Mouse (Mus musculus) cortical plate, adult 2 months (tissue): Measurements from ENCODE around the gene Nr1h2. TPM values are rescaled to one million over a fixed set of nuclear protein-coding genes. Genes with fewer than 3 reads are reported as not detected.

ENCODE experiments used
- H3K27ac ChIP-seq: fragments of 200-500 bp; 2 replicates; pipeline ENCODE4 v1.5.1; 2012; ENCODE audit warnings: low read length, control low read depth, inconsistent platforms; ENCODE audit not compliant: insufficient read depth
- H3K4me1 ChIP-seq: fragments of 200-500 bp; 2 replicates; pipeline ENCODE4 v1.6.1; 2011; ENCODE audit warnings: low read length; ENCODE audit not compliant: control insufficient read depth, insufficient read depth
- H3K4me3 ChIP-seq: fragments of 200-500 bp; 2 replicates; pipeline ENCODE4 v1.5.1; 2011; ENCODE audit warnings: mild to moderate bottlenecking, low read length, control low read depth; ENCODE audit not compliant: insufficient read depth
- CTCF ChIP-seq: fragments of 200-500 bp; IDR thresholded peaks from 2 replicates; pipeline ENCODE4 v1.5.1; 2011; ENCODE audit warnings: mild to moderate bottlenecking, control low read depth, low read length; ENCODE audit not compliant: insufficient read depth; ENCODE audit errors: extremely low read depth
- POLR2A ChIP-seq: fragments of 200-500 bp; IDR thresholded peaks from 2 replicates; pipeline ENCODE4 v1.6.1; 2011; ENCODE audit warnings: mild to moderate bottlenecking, low read length, control low read depth; ENCODE audit not compliant: insufficient read depth; ENCODE audit errors: extremely low read depth
- polyA plus RNA-seq: library from polyadenylated mRNA; depleted of rRNA; stranded (reverse); fragments of >200 nt; gene quantifications from 2 replicates; pipeline ENCODE4 v1.2.3, GENCODE M21; 2012

Gene Nr1h2
- polyA plus RNA-seq, 1 experiment: 89.6 TPM

DNA sequence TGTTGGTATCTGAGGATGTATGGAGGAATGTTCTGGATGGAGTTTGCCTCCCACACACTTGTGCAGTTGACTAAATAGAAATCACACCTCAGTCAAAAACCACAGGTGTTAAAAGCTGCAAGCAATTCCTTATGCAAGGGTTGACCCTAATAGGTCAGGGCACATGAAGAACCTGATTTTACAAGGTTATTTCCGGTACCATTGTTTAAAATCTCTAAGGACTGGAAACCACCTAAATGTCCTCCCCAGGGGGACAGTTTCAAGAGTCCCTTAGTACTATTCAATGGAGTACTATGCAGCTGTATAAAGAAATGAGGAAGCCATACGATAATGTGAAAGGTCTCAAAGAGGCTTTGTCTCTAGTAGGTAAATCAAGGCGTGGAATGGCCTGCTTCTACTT, 7.5 kb downstream of the Nr1h2 start:
- TF ChIP-seq POLR2A: no peak
- TF ChIP-seq CTCF: no peak
- Histone ChIP-seq H3K27ac (no peak overlapping the region), H3K4me1 (no peaks in the 10 kb centered on the region), H3K4me3 (no peak overlapping the region)

DNA sequence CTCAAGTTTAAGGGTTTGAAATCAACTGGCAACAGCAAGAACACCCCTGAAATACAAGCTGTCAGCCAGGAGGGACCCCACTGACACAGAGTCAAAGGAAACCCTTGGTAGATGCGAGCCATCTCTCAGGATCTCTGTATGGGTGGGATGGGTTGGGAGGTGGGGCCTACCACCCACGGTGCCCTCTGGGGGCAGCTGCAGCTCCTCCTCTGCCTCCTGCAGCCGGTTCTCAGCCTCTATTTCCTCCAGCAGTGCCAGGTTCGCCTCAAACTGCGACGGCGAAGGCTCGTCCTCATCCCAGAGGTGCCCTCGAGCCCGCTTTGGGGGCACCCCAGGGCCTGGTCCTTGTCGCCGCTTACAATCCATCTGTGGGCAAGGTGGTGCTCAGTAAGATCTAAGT, 10.7 kb downstream of the Nr1h2 start:
- Histone ChIP-seq H3K27ac (no peak overlapping the region), H3K4me1 (no peaks in the 10 kb centered on the region), H3K4me3 (no peak overlapping the region)
- TF ChIP-seq CTCF (no peak), POLR2A (no peak)

DNA sequence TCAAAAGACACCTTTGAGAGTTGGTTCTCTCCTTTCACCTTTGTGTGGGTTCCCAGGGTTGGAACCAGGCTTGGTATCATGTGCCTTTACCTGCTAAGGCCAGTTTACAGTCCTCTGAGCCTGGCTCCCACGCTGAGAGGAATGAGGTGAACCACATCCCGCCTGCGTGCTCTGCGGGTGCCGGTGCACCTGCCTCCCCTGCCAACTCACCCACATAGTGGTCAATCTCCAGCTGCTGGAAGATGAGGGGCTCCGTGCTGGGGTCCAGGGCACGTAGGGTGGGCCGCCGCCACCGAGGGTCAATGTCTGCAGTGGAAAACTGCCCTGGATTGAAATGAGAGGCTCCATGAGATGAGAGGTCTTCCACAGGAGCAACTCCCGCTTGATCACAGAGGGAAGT, 11.2 kb downstream of the Nr1h2 start:
- Histone ChIP-seq H3K4me1 (no peaks in the 10 kb centered on the region), H3K27ac (no peak overlapping the region), H3K4me3 (no peak overlapping the region)
- TF ChIP-seq CTCF (no peak), POLR2A (no peak)

DNA sequence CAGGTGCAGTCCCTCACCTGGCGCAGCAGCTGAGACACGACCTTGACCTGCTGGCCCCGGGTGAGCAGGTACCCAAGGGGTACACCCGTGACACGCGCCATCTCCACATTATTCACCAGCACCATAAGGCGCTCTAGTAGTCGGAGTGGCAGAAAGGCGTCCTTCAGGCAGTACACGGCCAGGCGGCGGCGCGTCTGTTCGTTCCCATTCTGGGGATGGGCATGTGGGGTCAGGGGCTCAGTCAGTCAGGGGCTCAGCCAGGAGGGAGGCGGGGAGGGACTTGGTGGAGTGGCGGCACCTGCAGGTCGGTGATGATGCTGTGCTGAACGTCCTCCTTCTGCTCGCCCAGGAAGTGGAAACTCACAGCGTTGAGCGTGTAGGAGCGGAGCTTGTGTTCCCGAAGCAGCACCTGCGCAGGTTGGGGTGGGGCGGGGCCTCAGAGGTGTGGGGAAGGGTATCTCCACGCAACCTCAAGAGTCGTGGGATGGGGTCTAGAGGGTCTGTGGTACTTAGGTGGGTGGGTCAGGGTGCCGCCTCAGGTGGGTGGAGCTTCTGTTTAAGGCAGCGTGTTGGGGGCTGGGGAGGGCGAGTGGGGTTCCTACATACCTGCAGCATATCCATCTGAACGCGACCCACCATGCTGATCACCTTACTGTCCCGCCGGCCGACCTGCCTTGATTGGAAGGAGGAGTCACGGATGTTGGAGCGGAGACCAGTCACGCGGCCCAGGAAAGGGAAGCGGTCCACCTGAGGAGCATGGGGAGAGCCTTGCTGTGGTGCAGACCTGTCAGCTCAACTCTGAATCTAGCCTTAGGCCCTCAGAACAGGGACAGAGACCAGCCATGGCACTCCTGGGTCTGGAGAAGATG, 14.8 kb downstream of the Nr1h2 start:
- Histone ChIP-seq H3K4me1 (peaks cover 3% of the 10 kb centered on the region), H3K4me3 (no peak overlapping the region), H3K27ac (no peak overlapping the region)
- TF ChIP-seq CTCF (no peak), POLR2A (no peak)

DNA sequence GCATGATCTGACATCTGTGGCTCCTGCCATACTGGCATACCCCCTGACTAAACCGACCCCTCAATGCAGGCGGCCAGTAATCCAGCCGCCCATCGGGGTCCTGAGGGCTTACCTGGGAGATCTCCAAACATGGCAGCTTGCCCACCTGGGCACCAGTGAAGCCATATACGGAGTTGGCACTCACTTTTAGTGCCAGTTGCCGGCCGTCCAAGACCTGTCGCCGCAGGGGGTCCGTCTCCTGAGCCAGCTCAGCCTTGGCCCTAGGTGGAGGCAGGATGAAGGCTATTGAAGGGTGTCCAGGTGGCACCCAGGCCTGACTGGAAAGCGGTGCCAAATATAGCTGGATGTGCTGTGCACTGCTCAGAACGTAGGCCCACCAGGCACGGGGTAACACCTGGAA, 16.3 kb downstream of the Nr1h2 start:
- Histone ChIP-seq H3K4me1 (peaks cover 3% of the 10 kb centered on the region), H3K4me3 (no peak overlapping the region), H3K27ac (no peak overlapping the region)
- TF ChIP-seq POLR2A (no peak), CTCF (no peak)

DNA sequence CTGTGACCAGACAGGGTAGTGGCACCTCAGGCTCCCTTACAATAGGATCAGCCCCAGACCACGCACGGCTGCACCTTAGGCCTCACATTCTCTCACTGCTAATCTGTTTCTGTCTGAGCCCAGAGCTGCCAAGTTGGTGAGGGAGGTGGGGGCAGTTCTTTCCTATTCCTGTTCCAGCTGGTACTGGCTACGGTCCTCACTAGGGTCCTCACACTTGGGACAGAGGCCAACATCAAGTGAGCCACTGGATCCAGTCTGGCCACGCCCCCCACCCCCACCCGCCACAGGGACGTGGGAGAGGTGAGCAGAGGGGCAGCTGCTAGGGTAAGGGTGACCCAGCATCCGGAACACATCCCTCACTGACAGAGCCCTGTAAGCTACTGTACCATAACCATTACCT, 16.7 kb downstream of the Nr1h2 start:
- TF ChIP-seq CTCF: no peak
- no peak for TF ChIP-seq POLR2A
- no peak overlapping the region for H3K27ac ChIP-seq
- peaks cover 3% of the 10 kb centered on the region for H3K4me1 ChIP-seq
- H3K4me3 ChIP-seq: no peak overlapping the region

DNA sequence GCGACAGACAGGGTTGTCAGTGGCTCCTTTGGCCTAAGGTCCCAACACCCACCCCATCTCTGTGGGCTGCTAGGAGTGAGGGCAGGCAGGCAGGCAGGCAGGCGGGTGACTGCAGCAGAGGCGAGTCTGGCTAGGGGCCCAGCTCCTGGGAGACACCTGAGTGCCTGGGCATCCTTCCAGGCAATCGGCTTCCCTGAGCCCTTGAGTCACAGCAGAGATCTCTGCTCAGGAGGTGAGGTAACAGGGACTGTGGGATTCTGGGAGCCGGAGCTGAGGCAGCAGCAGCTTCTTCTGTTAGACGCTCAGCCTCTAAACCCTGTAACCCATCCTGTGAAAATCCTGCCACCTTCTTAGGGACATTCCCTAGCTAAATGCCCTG, 17.2 kb downstream of the Nr1h2 start:
- no peak for TF ChIP-seq CTCF
- no peak for TF ChIP-seq POLR2A
- H3K4me3 ChIP-seq: no peak overlapping the region
- H3K4me1 ChIP-seq: peaks cover 3% of the 10 kb centered on the region
- no peak overlapping the region for H3K27ac ChIP-seq

DNA sequence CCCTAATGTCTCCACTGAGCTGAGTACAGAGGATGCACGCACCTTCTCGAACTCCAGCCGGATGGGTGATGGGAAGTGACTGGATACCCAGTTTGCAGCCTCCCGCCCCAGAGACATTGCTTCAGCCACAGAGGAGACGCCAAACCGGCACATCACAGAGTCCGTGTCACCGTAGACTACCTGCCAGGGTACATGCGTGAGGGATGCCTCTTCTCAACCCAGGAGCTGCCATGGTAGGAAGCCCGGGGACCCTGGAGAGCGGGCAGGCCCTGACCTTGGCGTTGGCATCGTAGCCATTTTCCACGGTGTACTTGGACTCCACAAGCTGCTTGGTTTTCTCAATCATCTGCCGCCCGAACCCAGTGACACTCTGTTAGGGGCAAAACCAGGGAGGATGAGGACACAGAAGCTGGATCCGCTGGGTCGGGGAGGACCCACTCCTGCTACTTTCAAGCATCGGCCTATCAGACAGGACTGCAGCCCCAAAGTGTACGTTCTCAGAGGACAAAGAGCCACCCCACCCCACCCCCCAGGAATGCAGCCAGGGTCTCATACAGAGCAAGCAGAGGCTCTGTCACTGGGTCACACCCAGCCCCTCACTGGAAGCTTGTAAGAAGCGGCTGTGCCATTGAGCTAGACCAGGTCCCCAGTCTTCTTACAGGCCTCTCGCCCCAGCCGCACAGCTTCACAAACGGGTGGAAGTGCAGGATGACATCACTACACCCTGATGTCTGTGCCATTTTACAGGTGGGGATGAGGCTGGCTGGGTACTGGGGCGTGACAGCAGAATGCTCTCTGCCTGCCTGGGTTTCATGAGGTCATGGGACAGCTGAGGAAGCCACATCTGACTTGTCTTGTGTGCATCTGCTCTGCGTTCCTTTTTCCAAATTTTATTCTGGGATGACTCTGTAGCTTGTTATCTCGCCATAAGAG, 17.8 kb downstream of the Nr1h2 start:
- Histone ChIP-seq H3K4me1 (peaks cover 3% of the 10 kb centered on the region), H3K27ac (no peak overlapping the region), H3K4me3 (no peak overlapping the region)
- no peak for TF ChIP-seq POLR2A
- TF ChIP-seq CTCF: no peak

DNA sequence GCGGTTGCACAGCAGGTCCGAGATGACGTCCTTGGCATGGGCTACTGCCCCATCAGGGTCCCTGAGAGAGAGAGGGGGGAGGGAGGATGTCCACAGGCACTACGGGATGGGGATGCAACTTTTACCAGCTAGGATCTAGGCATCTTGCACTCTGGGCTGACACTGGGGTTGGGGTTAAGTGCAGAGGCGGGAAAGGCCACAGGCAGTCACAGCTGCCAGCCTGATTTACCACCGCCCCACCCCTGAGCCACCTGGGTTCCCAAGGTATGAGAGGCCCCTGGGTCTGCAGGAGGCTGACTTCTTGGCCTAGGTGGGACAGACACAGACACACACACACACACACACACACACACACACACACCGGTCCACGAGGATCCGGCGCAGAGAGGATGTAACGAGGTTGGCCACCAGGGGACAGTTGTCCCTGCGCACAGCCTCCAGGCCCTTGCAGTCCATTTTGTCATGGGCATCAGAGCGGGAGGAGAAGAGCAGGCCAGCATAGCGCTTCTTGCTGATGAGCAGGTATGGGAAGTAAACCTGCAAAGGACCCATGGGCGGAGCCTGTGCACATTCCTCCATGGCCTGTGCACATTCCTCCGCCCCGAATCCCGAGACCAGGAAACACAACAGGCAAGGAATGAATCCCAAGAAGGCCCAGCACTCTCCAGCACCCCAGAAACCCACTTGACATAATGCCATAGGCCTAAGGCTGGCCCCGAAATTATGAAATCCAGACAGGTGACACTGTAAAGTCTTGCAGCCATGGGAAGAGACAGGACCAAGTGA, 18.9 kb downstream of the Nr1h2 start:
- Histone ChIP-seq H3K4me3 (no peak overlapping the region), H3K4me1 (peaks cover 3% of the 10 kb centered on the region), H3K27ac (no peak overlapping the region)
- no peak for TF ChIP-seq POLR2A
- no peak for TF ChIP-seq CTCF
